Comparison of ENCODE assay signal across 8 mouse cellular contexts in the genomic region with DNA sequence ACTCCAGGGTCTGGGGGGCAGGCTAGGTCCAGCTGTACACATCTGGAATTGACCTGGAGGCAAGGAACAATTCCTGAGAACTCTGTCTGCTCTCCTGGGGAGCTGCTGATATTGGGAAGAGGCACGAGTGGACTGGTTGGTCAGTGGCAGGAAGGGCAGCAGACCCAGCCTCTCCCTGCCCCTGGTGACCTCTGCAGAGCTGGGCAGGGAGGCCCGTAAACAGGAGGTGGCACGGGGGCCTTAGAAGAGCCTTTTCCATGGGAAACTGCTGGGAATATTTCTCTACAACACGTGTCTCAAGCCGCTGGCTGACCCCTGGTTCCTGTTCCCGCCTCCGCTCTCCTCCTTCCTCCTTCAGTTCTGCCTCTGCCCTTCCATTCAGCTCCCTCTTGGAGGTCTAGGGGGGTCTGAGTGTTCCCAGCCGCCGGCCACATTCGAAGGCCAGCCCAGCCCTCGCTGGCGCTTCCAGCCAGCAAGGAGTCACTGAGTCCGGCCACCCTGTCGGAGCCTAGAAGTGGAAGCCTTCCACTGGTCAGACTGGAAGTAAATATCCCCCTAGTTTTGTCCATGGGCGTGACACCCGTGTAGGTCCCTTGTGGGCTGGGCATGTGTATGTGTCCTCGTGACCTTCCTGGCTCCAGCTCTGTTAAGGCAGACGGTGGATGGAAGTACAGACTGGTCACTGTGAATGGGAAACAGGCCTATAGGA. TPM values are rescaled to one million over a fixed set of nuclear protein-coding genes. Genes with fewer than 3 reads are reported as not detected.
DNase-seq lines count a peak whose midpoint lies in the region; ATAC-seq and TF ChIP-seq lines count a peak whose summit lies in the region.

No protein-coding gene starts in this region.

- H3K9me3 ChIP-seq in heart, embryonic 16.5 days (replicated peaks; ENCODE audit: control insufficient read depth, low read length) = no peaks in the 10 kb centered on the region
- H3K9me3 ChIP-seq in liver, embryonic 11.5 days (ENCODE audit: control insufficient read depth, low read length) = no peaks in the 10 kb centered on the region

- TF ChIP-seq POLR2A in spleen, adult 2 months (IDR thresholded peaks at IDR 0.05; ENCODE audit: low read depth, low read length) = no peak

- DNase-seq in spleen, adult 2 months (ENCODE audit: low read depth in 1 of 2, low spot score in 2 of 2) = no peak
- DNase-seq in spleen, adult 18-20 months = no peak
- no peak for DNase-seq in liver, embryonic 11.5 days (ENCODE audit: low spot score)
- no peak for DNase-seq in retina, postnatal 1 day
- DNase-seq in layer of hippocampus, adult 2 months (ENCODE audit: low spot score in 2 of 2) = no peak
- DNase-seq in right cerebral cortex, adult 18-20 months = no peak

- H3K27me3 ChIP-seq in spleen, adult 2 months (ENCODE audit: control insufficient read depth, insufficient read depth, low read length) = peaks cover 2% of the 10 kb centered on the region; the same call in 1 of the 2 replicates
- peaks cover 26% of the 10 kb centered on the region for H3K27me3 ChIP-seq in heart, embryonic 16.5 days (ENCODE audit: control insufficient read depth, insufficient read depth, low read length)
- H3K27me3 ChIP-seq in liver, embryonic 11.5 days (replicated peaks; ENCODE audit: control insufficient read depth, insufficient read depth, low read length) = peaks cover 28% of the 10 kb centered on the region

- peak; percentile 19; the same call in 1 of the 2 replicates for ATAC-seq in heart, embryonic 16.5 days (replicated peaks; ENCODE audit: extremely low read depth, insufficient read depth, low FRiP score)
- no peak for ATAC-seq in liver, embryonic 11.5 days (replicated peaks; ENCODE audit: low FRiP score)
- ATAC-seq in frontal cortex, adult (ENCODE audit: low TSS enrichment) = no peak

- H3K4me1 ChIP-seq in spleen, adult 2 months (ENCODE audit: control insufficient read depth, insufficient read depth, insufficient read length) = no peaks in the 10 kb centered on the region; the same call in 1 of the 2 replicates
- H3K4me1 ChIP-seq in heart, embryonic 16.5 days (ENCODE audit: control insufficient read depth, insufficient read depth, low read length) = peaks cover 5% of the 10 kb centered on the region
- H3K4me1 ChIP-seq in liver, embryonic 11.5 days (replicated peaks; ENCODE audit: control insufficient read depth, insufficient read depth, low read length) = peaks cover 41% of the 10 kb centered on the region

- H3K36me3 ChIP-seq in spleen, adult 2 months (ENCODE audit: control insufficient read depth, insufficient read depth, low read length) = no peaks in the 10 kb centered on the region
- H3K36me3 ChIP-seq in heart, embryonic 16.5 days (ENCODE audit: control insufficient read depth, insufficient read depth) = no peaks in the 10 kb centered on the region
- no peaks in the 10 kb centered on the region for H3K36me3 ChIP-seq in liver, embryonic 11.5 days (ENCODE audit: control insufficient read depth, insufficient read depth, low read length)

- no peak overlapping the region for H3K9ac ChIP-seq in heart, embryonic 16.5 days (ENCODE audit: low read length)
- H3K9ac ChIP-seq in liver, embryonic 11.5 days (ENCODE audit: low read depth, low read length) = peak overlapping the region; percentile 31; the same call in 1 of the 2 replicates

- peak overlapping the region; percentile 18; the same call in 1 of the 2 replicates for H3K27ac ChIP-seq in spleen, adult 2 months (ENCODE audit: insufficient read depth, low read length)
- H3K27ac ChIP-seq in heart, embryonic 16.5 days (ENCODE audit: low read length) = peak overlapping the region; percentile 74
- H3K27ac ChIP-seq in liver, embryonic 11.5 days (ENCODE audit: low read depth, low read length) = peak overlapping the region; percentile 79; the same call in 1 of the 2 replicates
- H3K27ac ChIP-seq in layer of hippocampus, adult 2 months = no peak overlapping the region

- TF ChIP-seq CTCF in spleen, adult 2 months (IDR thresholded peaks at IDR 0.05; ENCODE audit: extremely low read depth, insufficient read depth, insufficient read length, insufficient replicate concordance) = no peak
- TF ChIP-seq CTCF in layer of hippocampus, adult 2 months (conservative IDR thresholded peaks at IDR 0.05) = no peak

- no peak overlapping the region for H3K4me2 ChIP-seq in heart, embryonic 16.5 days (ENCODE audit: low read depth, low read length)
- no peak overlapping the region for H3K4me2 ChIP-seq in liver, embryonic 11.5 days

- H3K4me3 ChIP-seq in spleen, adult 2 months (ENCODE audit: extremely low read depth, insufficient read depth, insufficient read length) = no peak overlapping the region
- no peak overlapping the region for H3K4me3 ChIP-seq in heart, embryonic 16.5 days (ENCODE audit: low read length)
- no peak overlapping the region for H3K4me3 ChIP-seq in liver, embryonic 11.5 days (ENCODE audit: low read depth, low read length)
- no peak overlapping the region for H3K4me3 ChIP-seq in layer of hippocampus, adult 2 months

- 81% methylated on average over 18 of the region's 18 CpGs for WGBS in spleen, adult 2 months
- 61% methylated on average over 18 of the region's 18 CpGs for WGBS in heart, embryonic 16.5 days
- WGBS in liver, embryonic 11.5 days = 62% methylated on average over 18 of the region's 18 CpGs

RNA-seq across cellular contexts. Expression of a gene that starts 5.0 kb away (rescaled TPM):
- 0.35 and 0.72 TPM in 2 replicates for polyA plus RNA-seq in spleen, adult 2 months (2012; rRNA removed)
- polyA plus RNA-seq in heart, embryonic 16.5 days (2015; fragmentation: Nextera tagmentation; extraction: Ambion mirVana) = 1.7 and 2.5 TPM in 2 replicates
- 0.62 and 0.74 TPM in 2 replicates for polyA plus RNA-seq in liver, embryonic 11.5 days (2014; fragmentation: Nextera tagmentation; extraction: Ambion mirVana)
- total RNA-seq in layer of hippocampus, adult 2 months (2021) = 1 to 10 TPM; 5.6 to 5.7 TPM

RNA-seq across cellular contexts. Expression of a gene that starts 5.7 kb away (rescaled TPM):
- polyA plus RNA-seq in spleen, adult 2 months (2012; rRNA removed) = 10.0 and 14.2 TPM in 2 replicates
- 11.6 and 12.3 TPM in 2 replicates for polyA plus RNA-seq in heart, embryonic 16.5 days (2015; fragmentation: Nextera tagmentation; extraction: Ambion mirVana)
- 2.0 and 2.5 TPM in 2 replicates for polyA plus RNA-seq in liver, embryonic 11.5 days (2014; fragmentation: Nextera tagmentation; extraction: Ambion mirVana)
- 10 to 100 TPM; 71.9 to 73.5 TPM for total RNA-seq in layer of hippocampus, adult 2 months (2021)

RNA-seq across cellular contexts. Expression of a gene that starts 21.5 kb away (rescaled TPM):
- polyA plus RNA-seq in spleen, adult 2 months (2012; rRNA removed) = 84.5 and 91.2 TPM in 2 replicates
- polyA plus RNA-seq in heart, embryonic 16.5 days (2015; fragmentation: Nextera tagmentation; extraction: Ambion mirVana) = 9.9 and 10.3 TPM in 2 replicates
- 9.9 and 10.6 TPM in 2 replicates for polyA plus RNA-seq in liver, embryonic 11.5 days (2014; fragmentation: Nextera tagmentation; extraction: Ambion mirVana)
- total RNA-seq in layer of hippocampus, adult 2 months (2021) = 1 to 10 TPM; 1.4 to 1.6 TPM
